Mouse (Mus musculus): ENCODE data around the gene Stk40. TPM values are rescaled to one million over a fixed set of nuclear protein-coding genes. Genes with fewer than 3 reads are reported as not detected.

Gene Stk40
- polyA plus RNA-seq, 1 experiment from 2014 or later = 17.3 TPM

- Histone ChIP-seq H3K4me2 (replicated peaks; ENCODE audit: low read depth) (no peak overlapping the region), H3K4me1 (replicated peaks; ENCODE audit: control insufficient read depth, insufficient read depth) (no peaks in the 10 kb centered on the region), H3K27me3 (ENCODE audit: control insufficient read depth, insufficient read depth, low read length) (no peaks in the 10 kb centered on the region), H3K27ac (replicated peaks) (no peak overlapping the region), H3K36me3 (ENCODE audit: control insufficient read depth, insufficient read depth, low read length) (peaks cover 10% of the 10 kb centered on the region; the same call in 1 of the 2 replicates), H3K9me3 (ENCODE audit: control insufficient read depth, low read length) (no peaks in the 10 kb centered on the region), H3K9ac (ENCODE audit: low read length) (no peak overlapping the region), H3K4me3 (ENCODE audit: low read depth, low read length) (no peak overlapping the region)
- no peak for TF ChIP-seq EP300 (optimal IDR thresholded peaks at IDR 0.05)
- peak; percentile 90 for TF ChIP-seq CTCF (IDR thresholded peaks at IDR 0.05; ENCODE audit: low read depth)
- ATAC-seq (ENCODE audit: low FRiP score, low TSS enrichment) = peak; percentile 84
- WGBS = 39% methylated on average over 7 of the region's 7 CpGs
- DNase-seq (ENCODE audit: low spot score) = peak; percentile 54
Measured at GRCm38 (mm10) chr4:126181170-126181957, 77.6 kb downstream of the Stk40 start.

- Histone ChIP-seq H3K27me3 (ENCODE audit: control insufficient read depth, insufficient read depth, low read length) (no peaks in the 10 kb centered on the region), H3K4me2 (replicated peaks; ENCODE audit: low read depth) (no peak overlapping the region), H3K4me3 (ENCODE audit: low read depth, low read length) (no peak overlapping the region), H3K9ac (ENCODE audit: low read length) (no peak overlapping the region), H3K36me3 (ENCODE audit: control insufficient read depth, insufficient read depth, low read length) (peaks cover 4% of the 10 kb centered on the region; the same call in 1 of the 2 replicates), H3K9me3 (ENCODE audit: control insufficient read depth, low read length) (no peaks in the 10 kb centered on the region), H3K27ac (replicated peaks) (no peak overlapping the region), H3K4me1 (replicated peaks; ENCODE audit: control insufficient read depth, insufficient read depth) (no peaks in the 10 kb centered on the region)
- no peak for DNase-seq (ENCODE audit: low spot score)
- TF ChIP-seq CTCF (IDR thresholded peaks at IDR 0.05; ENCODE audit: low read depth) = no peak
- no peak for TF ChIP-seq EP300 (optimal IDR thresholded peaks at IDR 0.05)
- ATAC-seq (ENCODE audit: low FRiP score, low TSS enrichment) = no peak
- 70% methylated on average over 5 of the region's 5 CpGs for WGBS
Measured at GRCm38 (mm10) chr4:126183034-126183433, 79.3 kb downstream of the Stk40 start.

DNA sequence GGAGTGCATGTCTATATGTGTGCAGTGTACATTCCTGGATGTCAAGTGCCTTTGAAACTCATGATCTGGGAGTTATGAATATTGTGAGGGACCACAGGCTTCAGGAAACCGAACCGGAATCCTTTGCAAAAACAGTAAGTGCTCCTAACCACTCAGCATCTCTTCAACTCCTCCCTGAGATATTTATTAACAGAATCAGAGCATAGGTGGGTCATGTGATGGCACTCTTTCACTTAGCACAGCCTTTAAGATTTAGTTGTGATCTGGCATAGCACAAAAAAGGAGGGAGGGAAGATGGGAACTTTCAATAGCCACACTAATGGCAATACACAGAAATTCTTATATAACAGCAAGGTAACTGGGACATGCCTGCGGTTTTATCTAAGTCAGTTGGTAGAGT is 83.3 kb downstream of the Stk40 start:
- Histone ChIP-seq H3K4me1 (replicated peaks; ENCODE audit: control insufficient read depth, insufficient read depth) (no peaks in the 10 kb centered on the region), H3K27me3 (ENCODE audit: control insufficient read depth, insufficient read depth, low read length) (no peaks in the 10 kb centered on the region), H3K27ac (replicated peaks) (no peak overlapping the region), H3K36me3 (ENCODE audit: control insufficient read depth, insufficient read depth, low read length) (peaks cover 3% of the 10 kb centered on the region; the same call in 1 of the 2 replicates), H3K9me3 (ENCODE audit: control insufficient read depth, low read length) (no peaks in the 10 kb centered on the region), H3K4me2 (replicated peaks; ENCODE audit: low read depth) (no peak overlapping the region), H3K4me3 (ENCODE audit: low read depth, low read length) (no peak overlapping the region), H3K9ac (ENCODE audit: low read length) (no peak overlapping the region)
- ATAC-seq (ENCODE audit: low FRiP score, low TSS enrichment) (no peak), DNase-seq (ENCODE audit: low spot score) (no peak)
- 73% methylated on average over 3 of the region's 3 CpGs for WGBS
- no peak for TF ChIP-seq EP300 (optimal IDR thresholded peaks at IDR 0.05)
- TF ChIP-seq CTCF (IDR thresholded peaks at IDR 0.05; ENCODE audit: low read depth) = no peak

Other genes with a start within 250 kb of the Stk40 start
- 0.17 and 0.22 TPM in 2 replicates for gene Csf3r, start 79.4 kb upstream of the Stk40 start, polyA plus RNA-seq (2015; fragmentation: Nextera tagmentation; extraction: Ambion mirVana)
- gene Mrps15, start 57.0 kb upstream of the Stk40 start, polyA plus RNA-seq (2015; fragmentation: Nextera tagmentation; extraction: Ambion mirVana) = 81.9 and 90.0 TPM in 2 replicates
- 3.6 and 5.1 TPM in 2 replicates for gene Oscp1, start 45.4 kb upstream of the Stk40 start, polyA plus RNA-seq (2015; fragmentation: Nextera tagmentation; extraction: Ambion mirVana)
- 41.8 and 46.5 TPM in 2 replicates for gene Lsm10, start 7.3 kb upstream of the Stk40 start, polyA plus RNA-seq (2015; fragmentation: Nextera tagmentation; extraction: Ambion mirVana)
- gene Eva1b, start 43.8 kb downstream of the Stk40 start, polyA plus RNA-seq (2015; fragmentation: Nextera tagmentation; extraction: Ambion mirVana) = 39.7 and 39.9 TPM in 2 replicates
- 8.4 and 12.0 TPM in 2 replicates for gene Sh3d21, start 59.5 kb downstream of the Stk40 start, polyA plus RNA-seq (2015; fragmentation: Nextera tagmentation; extraction: Ambion mirVana)
- gene Thrap3, start 98.8 kb downstream of the Stk40 start, polyA plus RNA-seq (2015; fragmentation: Nextera tagmentation; extraction: Ambion mirVana) = 70.3 and 78.7 TPM in 2 replicates
- 15.2 and 17.8 TPM in 2 replicates for gene Map7d1, start 152.4 kb downstream of the Stk40 start, polyA plus RNA-seq (2015; fragmentation: Nextera tagmentation; extraction: Ambion mirVana)
- gene Trappc3, start 158.4 kb downstream of the Stk40 start, polyA plus RNA-seq (2015; fragmentation: Nextera tagmentation; extraction: Ambion mirVana) = 80.7 and 84.6 TPM in 2 replicates
- 6.4 and 7.8 TPM in 2 replicates for gene Col8a2, start 182.8 kb downstream of the Stk40 start, polyA plus RNA-seq (2015; fragmentation: Nextera tagmentation; extraction: Ambion mirVana)
- gene Adprhl2, start 217.7 kb downstream of the Stk40 start, polyA plus RNA-seq (2015; fragmentation: Nextera tagmentation; extraction: Ambion mirVana) = 33.8 and 35.7 TPM in 2 replicates
- 3.6 and 3.9 TPM in 2 replicates for gene Tekt2, start 221.7 kb downstream of the Stk40 start, polyA plus RNA-seq (2015; fragmentation: Nextera tagmentation; extraction: Ambion mirVana)

Data from stomach, postnatal 0 days (tissue).